Mouse (Mus musculus) kidney, adult 8-10 months (tissue): ENCODE data around the gene Rbm20.

Source experiments
- DNase-seq, 2 experiments: peaks; one replicate each; pipeline ENCODE4 v3.0.0; 2022

Gene Rbm20

DNA sequence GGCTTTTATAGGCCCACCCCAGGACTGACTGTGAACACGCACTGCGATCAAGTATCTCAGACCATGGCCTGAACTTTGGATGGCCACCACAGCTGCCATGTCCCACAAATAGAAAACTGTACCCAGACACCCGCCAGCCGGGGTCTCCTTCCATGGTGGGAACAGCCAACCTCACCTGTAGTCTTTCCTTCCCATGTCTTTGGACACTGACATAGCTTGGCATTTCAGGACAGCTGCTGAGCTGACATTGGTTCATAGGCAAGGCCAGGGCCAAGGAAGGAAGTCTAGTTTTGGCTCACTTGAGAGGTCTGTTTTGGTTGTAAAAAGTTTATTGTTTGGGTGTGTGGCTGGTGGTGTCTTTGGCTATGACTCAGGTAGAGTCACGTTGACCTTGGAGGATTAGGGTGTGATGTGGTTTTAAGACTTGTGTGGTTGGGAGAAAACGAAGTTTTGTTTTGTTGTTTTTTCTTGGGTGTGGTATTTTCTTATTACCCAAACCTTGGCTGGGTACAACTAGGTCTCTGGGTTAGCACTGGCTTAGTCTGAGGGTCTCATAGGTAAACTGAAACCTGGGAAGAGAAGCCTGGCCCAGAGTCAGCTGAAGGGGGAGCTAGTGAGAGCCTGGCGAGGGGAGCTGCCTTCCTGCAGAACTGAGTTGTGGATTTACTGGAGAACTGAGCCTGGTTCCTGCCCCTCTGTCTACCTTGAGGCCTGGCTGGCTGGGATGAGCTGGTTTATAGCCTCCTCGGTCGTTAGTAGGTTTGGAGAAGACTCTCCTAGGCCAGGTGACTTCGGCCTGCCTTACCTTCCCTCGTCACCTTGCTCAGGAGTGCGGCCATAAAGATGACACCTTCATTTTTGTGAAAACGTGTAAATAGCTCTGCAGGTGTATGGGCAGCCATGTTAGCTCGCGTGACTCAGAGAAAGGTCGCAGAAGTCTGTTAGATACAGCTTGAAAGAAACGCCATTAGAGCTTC lies 83.3 kb downstream of the Rbm20 start:
- no peak for DNase-seq

GRCm38 (mm10) chr19:53762749-53763438 lies 85.8 kb downstream of the Rbm20 start:
- no peak for DNase-seq

GRCm38 (mm10) chr19:53764688-53765478 lies 87.8 kb downstream of the Rbm20 start:
- no peak for DNase-seq

DNA sequence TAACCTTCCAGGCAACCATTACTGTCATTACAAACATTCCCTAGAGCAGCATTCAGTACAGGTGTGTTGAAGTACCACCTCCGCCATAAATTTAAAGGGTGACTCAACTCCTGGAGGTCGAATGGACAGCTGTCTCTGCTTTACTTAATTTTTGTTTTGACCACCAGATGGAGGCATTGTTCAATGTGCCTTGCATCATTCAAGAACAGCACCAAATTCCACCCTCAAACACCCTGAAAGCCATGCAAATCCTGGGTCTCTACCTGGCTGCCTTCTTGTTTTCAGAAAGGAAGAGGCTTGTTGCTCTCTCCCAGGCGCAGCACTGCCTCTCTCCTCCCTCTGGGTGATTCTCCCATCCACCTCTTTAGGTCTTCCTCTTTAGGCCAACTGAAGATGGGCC lies 91.4 kb downstream of the Rbm20 start:
- peak; percentile 28 to 58 for DNase-seq

DNA sequence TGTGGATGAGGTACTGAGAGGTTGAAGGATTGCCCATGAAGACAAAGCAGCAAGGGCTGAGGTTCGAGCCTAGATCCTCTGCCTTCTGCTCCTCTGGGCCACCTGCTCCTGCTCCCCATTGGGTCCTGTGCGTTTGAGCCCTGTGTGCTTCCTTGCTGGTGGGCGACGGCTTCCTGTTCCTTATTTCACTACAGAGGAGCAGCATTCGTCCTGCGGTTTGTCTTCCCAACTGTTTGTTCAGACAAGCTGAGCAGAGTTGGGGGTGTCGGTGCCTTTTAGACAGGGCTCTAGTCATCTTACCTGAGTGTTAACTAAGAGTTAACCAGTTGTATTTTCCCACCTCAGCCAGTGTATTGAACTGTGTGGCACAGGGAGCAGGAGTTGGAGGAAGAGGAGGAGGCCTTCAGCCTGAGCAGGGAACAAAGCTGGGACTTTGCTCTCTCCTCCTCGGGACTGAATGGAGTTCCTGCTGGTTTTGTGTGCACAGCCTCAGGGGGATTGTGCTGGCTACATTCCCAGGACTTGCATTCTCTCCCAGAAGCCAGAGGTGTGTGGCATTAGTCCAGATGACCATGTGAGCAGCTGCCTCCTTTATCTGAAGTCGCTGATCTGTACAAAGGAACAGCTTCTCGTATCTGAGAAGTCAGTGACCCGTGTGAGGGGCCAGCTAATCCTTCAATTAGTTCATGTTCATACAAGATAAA lies 97.0 kb downstream of the Rbm20 start:
- DNase-seq, result peak; percentile 78 to 85

DNA sequence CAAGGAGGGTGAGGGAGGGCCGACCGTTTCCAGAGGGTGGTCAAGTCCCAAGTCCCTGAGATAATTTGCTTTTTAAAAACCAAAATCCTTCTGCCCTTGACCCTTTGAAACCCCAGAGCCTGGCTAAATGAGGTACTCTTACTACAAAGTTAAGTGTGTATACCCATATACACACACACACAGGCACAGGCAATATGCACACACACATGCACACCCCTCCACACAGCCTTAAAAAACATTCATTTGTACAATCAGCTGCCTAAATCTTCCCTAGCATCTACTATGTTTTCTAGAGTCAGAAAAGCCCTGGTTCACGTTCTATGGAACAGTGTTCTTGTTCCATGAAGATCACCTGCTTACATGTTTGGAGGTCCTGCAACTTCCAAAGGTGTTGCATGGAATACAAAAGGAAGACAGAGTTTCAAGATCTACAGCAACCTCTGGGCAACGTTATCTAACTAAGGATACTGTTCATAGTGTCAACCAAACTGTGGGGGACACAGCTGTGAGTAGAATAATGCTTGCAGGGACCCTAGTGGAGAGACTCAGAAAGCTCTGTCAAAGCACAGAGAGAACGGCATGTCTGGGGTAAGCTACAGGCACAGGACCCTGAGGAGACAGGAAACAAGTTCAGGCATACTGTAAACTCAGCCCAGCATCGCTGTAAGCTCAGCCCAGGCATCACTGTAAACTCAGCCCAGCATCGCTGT lies 97.7 kb downstream of the Rbm20 start:
- DNase-seq, result no peak

DNA sequence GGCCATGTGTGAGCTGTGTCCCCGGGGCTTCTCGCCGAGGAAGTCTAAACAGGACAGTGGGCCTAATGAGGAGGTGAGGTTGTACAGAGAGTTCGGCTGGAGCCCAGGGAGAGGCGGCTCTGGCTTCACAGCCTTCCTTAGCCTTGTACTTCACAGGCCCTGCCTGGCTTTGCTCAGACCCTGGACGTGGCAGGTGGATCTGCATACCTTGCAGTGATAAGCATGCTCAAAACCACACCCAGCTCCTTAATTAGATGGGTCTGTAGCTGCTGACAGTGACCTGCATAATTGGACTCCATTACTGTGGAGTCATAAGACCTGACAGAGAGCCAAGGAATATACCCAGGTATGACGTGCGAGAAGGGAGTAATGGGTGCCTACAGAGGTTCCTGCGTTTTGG lies 102.3 kb downstream of the Rbm20 start:
- DNase-seq, result no peak

- DNase-seq, result no peak
Observed at GRCm38 (mm10) chr19:53779818-53780217, 102.7 kb downstream of the Rbm20 start.

DNA sequence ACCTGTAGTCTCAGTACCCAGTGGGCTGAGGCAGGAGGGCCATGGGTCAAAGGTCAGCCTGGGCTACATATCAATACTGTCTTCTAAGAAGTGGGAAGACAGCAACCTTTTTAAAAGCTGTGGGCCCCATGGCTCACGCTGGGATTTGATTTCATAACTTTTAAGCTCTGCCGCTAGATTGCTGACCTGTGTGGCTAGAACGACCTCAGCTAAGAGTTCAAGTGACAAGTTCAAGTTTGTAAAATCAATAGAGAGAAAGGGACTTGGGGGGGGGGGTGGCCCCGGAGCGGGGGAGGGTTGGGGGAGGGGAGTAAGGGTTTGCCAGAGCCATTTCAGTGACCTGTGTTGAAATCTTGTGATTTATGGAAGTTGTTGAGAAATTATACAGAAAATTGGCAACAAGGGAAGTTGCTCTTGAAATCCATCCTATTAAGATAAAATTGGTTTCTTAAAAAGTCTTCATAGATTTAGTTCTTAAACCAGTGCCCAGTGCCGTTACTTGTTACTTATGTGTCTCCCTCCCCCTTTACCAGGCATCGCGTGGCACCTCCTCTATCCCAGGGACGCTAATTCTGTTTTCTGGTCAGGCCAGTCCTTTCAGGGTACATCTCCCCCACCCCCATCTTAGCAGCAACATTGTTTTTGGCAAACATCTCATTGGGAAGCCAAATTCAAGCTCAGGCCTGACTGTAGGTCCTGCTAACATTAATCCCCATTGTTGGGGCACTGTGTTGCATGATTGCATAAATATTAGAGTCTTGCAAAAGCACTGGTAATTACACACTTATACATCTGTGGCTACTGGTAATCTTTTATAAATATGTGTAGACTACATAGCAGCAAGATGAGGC lies 103.9 kb downstream of the Rbm20 start:
- no peak for DNase-seq

DNA sequence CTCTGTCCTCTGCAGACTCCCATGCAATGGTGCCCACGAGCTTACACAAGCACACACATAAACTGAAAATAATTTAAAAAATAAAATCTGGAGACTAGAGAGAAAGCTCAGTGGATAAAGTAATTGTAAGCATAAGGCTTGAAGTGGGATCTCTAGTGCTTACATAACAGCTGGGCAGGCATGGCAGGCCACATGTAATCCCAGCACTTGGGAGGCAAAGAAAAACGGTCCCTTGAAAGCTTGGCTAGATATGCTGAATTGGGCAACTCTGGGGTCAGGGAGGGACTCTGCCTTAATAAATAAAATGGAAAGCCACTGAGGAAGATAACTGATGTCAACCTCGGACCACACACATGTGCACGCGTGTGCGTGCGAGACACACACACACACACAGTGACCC lies 104.7 kb downstream of the Rbm20 start:
- no peak for DNase-seq

DNA sequence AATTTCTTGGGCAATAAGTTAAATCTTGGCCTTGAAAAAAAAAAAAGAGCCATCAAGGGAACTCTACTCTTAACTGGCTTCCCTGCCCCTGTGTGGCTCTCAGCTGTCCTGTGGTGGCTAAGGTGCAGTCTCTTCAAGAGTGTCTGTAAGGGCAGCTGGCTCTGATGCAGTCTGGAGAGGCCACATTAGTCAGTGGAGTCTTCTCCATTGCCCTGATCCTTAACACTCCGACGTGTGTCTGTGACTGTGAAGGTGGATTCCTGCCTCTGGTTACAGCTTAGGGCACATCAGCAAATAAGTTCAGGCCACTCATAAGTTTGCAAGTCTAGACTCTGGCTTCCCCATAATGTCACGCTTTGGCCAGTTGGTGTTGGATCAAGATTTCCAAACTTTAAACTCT lies 108.2 kb downstream of the Rbm20 start:
- DNase-seq, result no peak

DNA sequence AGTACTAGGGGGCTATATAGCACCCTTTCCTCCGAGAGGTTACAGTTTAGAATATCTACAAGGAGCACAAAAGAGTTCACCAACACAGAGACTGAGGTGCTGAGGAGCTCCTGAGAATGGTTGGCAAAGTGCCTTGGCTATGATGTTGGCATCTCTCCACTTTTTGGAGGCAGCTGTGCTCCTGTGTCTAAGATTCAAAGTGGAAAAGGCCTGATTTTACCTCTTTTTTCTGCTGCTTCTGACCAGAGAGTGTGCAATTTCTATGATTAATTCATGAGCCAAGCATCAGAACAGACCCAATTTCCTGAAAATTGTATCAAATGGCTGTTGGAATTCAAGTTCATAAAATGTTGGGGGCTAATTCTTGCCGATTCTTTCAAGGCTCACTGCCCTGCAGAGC lies 109.1 kb downstream of the Rbm20 start:
- no peak for DNase-seq

DNA sequence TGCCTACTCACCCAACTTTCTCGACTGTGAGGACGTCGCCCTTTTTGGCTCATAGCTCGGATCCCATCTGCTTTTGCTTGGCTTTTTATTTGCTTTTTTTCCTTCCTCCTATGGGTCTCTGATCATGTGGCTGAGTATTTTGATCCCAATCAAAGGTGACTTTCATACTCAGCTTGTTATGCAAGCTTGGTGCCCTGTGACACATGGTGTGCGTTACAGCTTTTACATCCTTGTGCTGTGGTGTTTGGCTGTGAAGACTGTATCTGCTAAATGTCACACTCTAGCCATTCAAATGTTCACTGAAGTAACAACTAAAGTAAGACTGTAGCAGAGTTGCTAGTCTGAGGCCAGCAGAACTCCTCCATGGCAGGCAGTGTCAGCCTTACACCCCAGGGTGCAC lies 109.7 kb downstream of the Rbm20 start:
- DNase-seq, result no peak

DNA sequence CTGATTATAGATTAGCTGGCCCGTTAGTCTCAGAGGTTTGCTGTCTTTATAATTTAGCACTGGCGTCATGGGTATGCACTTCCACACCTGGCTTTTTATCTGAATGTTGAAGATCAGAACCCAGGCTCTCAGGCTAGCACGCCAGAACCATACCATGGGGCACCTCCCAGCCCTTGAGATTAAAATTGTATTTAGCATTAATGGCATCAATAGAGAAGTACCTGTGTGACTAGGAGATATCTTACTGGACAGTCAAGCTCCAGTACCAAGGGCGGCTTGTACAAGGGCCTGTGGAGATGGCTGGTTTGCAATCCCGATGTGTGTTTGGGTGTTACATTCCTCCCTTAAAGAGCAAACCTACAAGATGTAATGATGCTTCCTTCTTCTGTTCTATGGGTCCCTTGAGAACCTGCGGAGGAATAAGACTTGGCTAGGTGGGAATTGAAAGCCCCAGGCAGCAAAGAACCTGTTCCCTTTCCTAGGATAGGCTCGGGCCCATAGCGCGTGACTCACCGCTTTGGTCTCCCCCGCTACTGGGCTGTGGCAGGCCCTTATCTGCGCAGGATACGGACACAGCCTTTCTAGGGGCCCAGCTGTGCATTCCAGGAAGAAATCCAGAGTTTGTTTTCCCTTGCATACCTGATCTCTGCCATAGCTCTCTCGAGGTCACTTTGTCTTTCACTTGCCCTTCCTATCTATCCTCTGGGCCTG lies 111.7 kb downstream of the Rbm20 start:
- no peak for DNase-seq

GRCm38 (mm10) chr19:53789571-53789970 lies 112.5 kb downstream of the Rbm20 start:
- DNase-seq, result no peak

DNA sequence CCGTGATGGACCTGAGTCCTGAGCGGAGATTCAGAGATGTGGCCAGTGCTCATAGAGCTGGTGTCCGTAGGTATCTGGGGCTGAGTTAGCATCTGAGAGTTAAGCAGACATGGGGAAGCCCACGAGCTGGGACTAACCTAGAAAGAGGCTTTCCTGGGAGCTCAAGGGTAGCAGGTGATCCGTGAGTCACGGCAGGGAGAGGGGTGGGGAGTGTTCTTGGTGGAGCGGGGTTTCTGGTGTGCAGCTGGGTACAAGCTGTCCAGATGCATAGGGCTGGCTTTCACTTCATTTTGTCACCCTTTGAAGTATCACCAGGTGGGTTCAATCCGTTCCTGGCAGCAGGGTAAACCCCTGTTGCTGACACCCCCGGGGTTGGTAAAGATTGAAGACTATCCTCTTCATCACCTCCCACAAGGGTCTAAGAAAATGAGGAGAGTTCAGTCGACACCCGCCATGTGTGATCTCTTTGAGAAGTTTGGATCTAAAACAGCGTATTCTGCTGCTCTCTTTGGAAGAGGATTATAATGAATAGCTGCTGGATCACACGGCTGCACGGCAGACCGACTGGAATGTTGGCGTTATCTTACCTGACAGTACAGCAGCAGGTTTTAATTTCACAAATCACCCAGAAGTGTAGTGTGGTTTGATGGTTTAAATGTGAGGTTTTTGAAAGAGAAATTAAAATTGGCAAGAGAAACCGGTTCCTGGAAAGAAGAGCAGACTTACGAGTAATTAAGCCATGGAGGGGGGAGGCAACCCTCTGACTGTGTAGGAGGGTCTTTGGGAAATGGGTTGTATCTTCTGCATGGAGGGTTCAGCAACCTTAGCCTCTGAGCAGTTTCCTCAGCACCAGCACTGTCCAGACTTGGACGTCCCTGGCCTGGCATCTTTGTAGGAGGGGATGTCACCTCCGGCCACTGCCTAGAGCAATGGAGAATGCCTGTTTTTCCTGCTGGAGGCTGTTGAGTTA lies 114.9 kb downstream of the Rbm20 start:
- no peak for DNase-seq

DNA sequence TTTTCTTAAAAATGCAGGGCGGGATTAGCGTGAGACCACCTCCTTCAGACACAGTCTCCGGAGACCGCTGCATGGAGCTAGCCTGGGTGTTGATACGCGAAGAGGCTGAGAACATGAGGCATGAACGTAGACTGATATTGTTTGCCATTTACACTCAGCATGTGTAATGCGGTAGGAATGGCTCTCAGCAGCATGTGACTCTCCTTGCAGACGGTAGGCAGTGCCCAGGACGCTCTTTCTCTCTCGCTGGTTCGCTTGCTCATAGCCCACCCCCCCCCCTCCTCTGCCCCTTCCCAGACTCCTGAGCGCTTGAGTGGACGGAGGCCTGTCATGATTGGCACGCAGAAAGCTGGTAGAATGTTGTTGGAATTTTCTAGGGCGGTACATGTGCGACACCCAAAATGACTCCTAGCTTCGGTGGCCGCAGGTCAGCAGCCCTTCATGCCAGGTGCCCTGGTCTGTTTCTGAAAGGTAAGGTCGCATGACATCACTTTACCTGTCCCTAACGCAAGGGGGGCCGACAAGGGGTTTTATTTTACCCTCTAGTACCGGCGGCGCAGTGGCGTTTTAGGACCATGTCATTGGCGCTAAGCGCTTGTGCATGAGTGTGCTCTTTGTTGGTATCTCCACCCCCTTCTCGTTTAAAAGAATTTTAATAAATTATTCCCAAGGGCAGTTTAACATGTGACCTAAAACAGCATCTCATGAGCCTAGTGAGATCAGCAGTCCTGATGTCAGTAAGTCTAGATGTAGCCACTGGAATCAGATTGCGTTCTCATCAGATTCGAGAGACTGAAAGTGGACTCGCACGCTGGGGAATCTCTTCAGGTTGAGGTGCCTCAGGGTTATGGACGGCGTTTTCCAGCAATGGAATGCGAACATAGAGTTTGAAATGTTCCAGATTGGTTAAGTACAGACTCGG lies 116.1 kb downstream of the Rbm20 start:
- DNase-seq, result peak in 1 of 2 experiments; percentile 47
